Mouse (Mus musculus): ENCODE results near the gene Clcn6. TPM values are rescaled to one million over a fixed set of nuclear protein-coding genes. Genes with fewer than 3 reads are reported as not detected.

Clcn6 gene
- polyA plus RNA-seq (2012) = 0.11 and 0.29 TPM in 2 replicates

GRCm38 (mm10) chr4:148038600-148039253 lies at the start of gene Clcn6, which contains the start of gene Mthfr:
Gene Clcn6, minus strand, starts transcription at chr4:148038821.
Gene Mthfr, plus strand, starts transcription at chr4:148039077.
- Histone ChIP-seq H3K27me3 (ENCODE audit: control insufficient read depth) (no peaks in the 10 kb centered on the region), H3K36me3 (ENCODE audit: control insufficient read depth) (peaks cover 20% of the 10 kb centered on the region), H3K9me3 (ENCODE audit: control insufficient read depth, low read length) (no peaks in the 10 kb centered on the region), H3K4me3 (replicated peaks) (peak within 1 kb of the TSS; percentile 88), H3K4me1 (ENCODE audit: control insufficient read depth) (peaks cover 59% of the 10 kb centered on the region)
- TF ChIP-seq GATA1 (IDR thresholded peaks at IDR 0.05; ENCODE audit: low read length) (no peak), TAL1 (IDR thresholded peaks at IDR 0.05; ENCODE audit: low read length) (no peak)

- TF ChIP-seq TAL1 (IDR thresholded peaks at IDR 0.05; ENCODE audit: low read length) = no peak
- no peak for TF ChIP-seq GATA1 (IDR thresholded peaks at IDR 0.05; ENCODE audit: low read length)
- no peaks in the 10 kb centered on the region for H3K9me3 ChIP-seq (ENCODE audit: control insufficient read depth, low read length)
- peak within 1 kb of the TSS; percentile 75 for H3K4me3 ChIP-seq (replicated peaks)
- H3K36me3 ChIP-seq (ENCODE audit: control insufficient read depth) = no peaks in the 10 kb centered on the region
- no peaks in the 10 kb centered on the region for H3K27me3 ChIP-seq (ENCODE audit: control insufficient read depth)
- peaks cover 36% of the 10 kb centered on the region for H3K4me1 ChIP-seq (ENCODE audit: control insufficient read depth)
These were observed 49.4 kb upstream of the Clcn6 start, which contains the start of gene Agtrap for GRCm38 (mm10) chr4:148087907-148088527. Gene Agtrap, minus strand, starts transcription at chr4:148088031.

GRCm38 (mm10) chr4:148087091-148087906 lies 48.7 kb upstream of the Clcn6 start:
- Histone ChIP-seq H3K9me3 (ENCODE audit: control insufficient read depth, low read length) (no peaks in the 10 kb centered on the region), H3K4me1 (ENCODE audit: control insufficient read depth) (peaks cover 43% of the 10 kb centered on the region)

GRCm38 (mm10) chr4:148085907-148086305 lies 47.3 kb upstream of the Clcn6 start:
- Histone ChIP-seq H3K4me1 (ENCODE audit: control insufficient read depth) (peaks cover 47% of the 10 kb centered on the region), H3K27me3 (ENCODE audit: control insufficient read depth) (no peaks in the 10 kb centered on the region), H3K9me3 (ENCODE audit: control insufficient read depth, low read length) (no peaks in the 10 kb centered on the region), H3K36me3 (ENCODE audit: control insufficient read depth) (peaks cover 5% of the 10 kb centered on the region), H3K4me3 (replicated peaks) (no peak overlapping the region)
- TF ChIP-seq TAL1 (IDR thresholded peaks at IDR 0.05; ENCODE audit: low read length) (no peak), GATA1 (IDR thresholded peaks at IDR 0.05; ENCODE audit: low read length) (no peak)

More at GRCm38 (mm10) chr4:148087091-148087906, 48.7 kb upstream of the Clcn6 start:
- no peak for TF ChIP-seq TAL1 (IDR thresholded peaks at IDR 0.05; ENCODE audit: low read length)
- TF ChIP-seq GATA1 (IDR thresholded peaks at IDR 0.05; ENCODE audit: low read length) = no peak
- Histone ChIP-seq H3K27me3 (ENCODE audit: control insufficient read depth) (no peaks in the 10 kb centered on the region), H3K36me3 (ENCODE audit: control insufficient read depth) (no peaks in the 10 kb centered on the region), H3K4me3 (replicated peaks) (peak overlapping the region; percentile 75)

- Histone ChIP-seq H3K9me3 (ENCODE audit: control insufficient read depth, low read length) (no peaks in the 10 kb centered on the region), H3K4me3 (replicated peaks) (no peak overlapping the region), H3K4me1 (ENCODE audit: control insufficient read depth) (peaks cover 47% of the 10 kb centered on the region), H3K27me3 (ENCODE audit: control insufficient read depth) (no peaks in the 10 kb centered on the region), H3K36me3 (ENCODE audit: control insufficient read depth) (peaks cover 7% of the 10 kb centered on the region)
- no peak for TF ChIP-seq GATA1 (IDR thresholded peaks at IDR 0.05; ENCODE audit: low read length)
- TF ChIP-seq TAL1 (IDR thresholded peaks at IDR 0.05; ENCODE audit: low read length) = no peak
These were observed 46.7 kb upstream of the Clcn6 start for GRCm38 (mm10) chr4:148085131-148085906.

- Histone ChIP-seq H3K27me3 (ENCODE audit: control insufficient read depth) (no peaks in the 10 kb centered on the region), H3K4me3 (replicated peaks) (no peak overlapping the region), H3K4me1 (ENCODE audit: control insufficient read depth) (peaks cover 47% of the 10 kb centered on the region), H3K36me3 (ENCODE audit: control insufficient read depth) (peaks cover 11% of the 10 kb centered on the region), H3K9me3 (ENCODE audit: control insufficient read depth, low read length) (no peaks in the 10 kb centered on the region)
- TF ChIP-seq TAL1 (IDR thresholded peaks at IDR 0.05; ENCODE audit: low read length) = no peak
- TF ChIP-seq GATA1 (IDR thresholded peaks at IDR 0.05; ENCODE audit: low read length) = no peak
These were observed 45.7 kb upstream of the Clcn6 start for GRCm38 (mm10) chr4:148084261-148084714.

- no peaks in the 10 kb centered on the region for H3K27me3 ChIP-seq (ENCODE audit: control insufficient read depth)
- H3K9me3 ChIP-seq (ENCODE audit: control insufficient read depth, low read length) = no peaks in the 10 kb centered on the region
- TF ChIP-seq GATA1 (IDR thresholded peaks at IDR 0.05; ENCODE audit: low read length) (no peak), TAL1 (IDR thresholded peaks at IDR 0.05; ENCODE audit: low read length) (no peak)
- peaks cover 46% of the 10 kb centered on the region for H3K4me1 ChIP-seq (ENCODE audit: control insufficient read depth)
- H3K4me3 ChIP-seq (replicated peaks) = no peak overlapping the region
- peaks cover 11% of the 10 kb centered on the region for H3K36me3 ChIP-seq (ENCODE audit: control insufficient read depth)
These were observed 44.7 kb upstream of the Clcn6 start for GRCm38 (mm10) chr4:148083176-148083899.

Measured in erythroblast, embryonic 14.5 days (primary cell).